ENCODE assay signal across 8 mouse cellular contexts in genomic region chr11:94327693-94328643, GRCm38 (mm10). TPM values are rescaled to one million over a fixed set of nuclear protein-coding genes. Genes with fewer than 3 reads are reported as not detected.
DNase-seq lines count a peak whose midpoint lies in the region; ATAC-seq and TF ChIP-seq lines count a peak whose summit lies in the region.

Ankrd40 (plus strand) TSS chr11:94328001.

- TF ChIP-seq POLR2A in cortical plate, adult 2 months (IDR thresholded peaks at IDR 0.05; ENCODE audit: extremely low read depth, insufficient read depth, low read length), result peak; percentile 92

- peaks cover 16% of the 10 kb centered on the region for H3K4me1 ChIP-seq in cortical plate, adult 2 months (ENCODE audit: control insufficient read depth, insufficient read depth, low read length)

- ATAC-seq in activated CD4-positive, CD25-positive, alpha-beta regulatory T cell, adult 4 months, result peak; percentile 61
- ATAC-seq in megakaryocyte progenitor cell, adult 5-6 weeks (replicated peaks; ENCODE audit: poor library complexity), result peak; percentile 94

- TF ChIP-seq CTCF in cortical plate, adult 2 months (IDR thresholded peaks at IDR 0.05; ENCODE audit: extremely low read depth, insufficient read depth, low read length), result no peak

- DNase-seq in gastrocnemius, postnatal 10 days, result peak; percentile 93
- peak; percentile 92 for DNase-seq in induced T-regulatory cell, adult 2 months (ENCODE audit: low read depth)
- DNase-seq in left cerebral cortex, adult 9 months (ENCODE audit: low spot score in 2 of 2), result peak; percentile 96 to 99
- DNase-seq in right cerebral cortex, postnatal 14 days, result peak; percentile 94
- peak; percentile 89 to 95 for DNase-seq in urinary bladder, postnatal 36 days (ENCODE audit: low spot score in 2 of 2)

- peak within 1 kb of the TSS; percentile 93 for H3K4me3 ChIP-seq in cortical plate, adult 2 months (ENCODE audit: insufficient read depth, low read length)

- H3K27ac ChIP-seq in cortical plate, adult 2 months (ENCODE audit: insufficient read depth, low read length), result peak within 1 kb of the TSS; percentile 98

RNA-seq across cellular contexts. Expression of gene Ankrd40, which starts in this region (rescaled TPM):
- polyA plus RNA-seq in activated CD4-positive, CD25-positive, alpha-beta regulatory T cell, adult 4 months (2017; shearing (Covaris generic)), result 10 to 100 TPM; 11.8 to 13.2 TPM
- 160 and 165 TPM in 2 replicates for polyA plus RNA-seq in cortical plate, adult 2 months (2012; rRNA removed)
- 100 to 1,000 TPM; 135 to 141 TPM for total RNA-seq in gastrocnemius, postnatal 10 days (2021)
- total RNA-seq in megakaryocyte progenitor cell, adult 5-6 weeks (2015), result 18.8 and 21.7 TPM in 2 replicates
- 59.6 and 77.8 TPM in 2 replicates for total RNA-seq in megakaryocyte progenitor cell, adult 5-6 weeks (2017)

Comparison
In these comparisons a context has a peak if more than half of its experiments do, and no peak if none do; other contexts are left out.
1. Peak in every context shown above with its lines: DNase-seq, ATAC-seq, H3K4me3 ChIP-seq and H3K27ac ChIP-seq.
2. RNA of gene Ankrd40 (polyA plus RNA-seq): 160 to 165 TPM in cortical plate, adult 2 months; 11.8 to 13.2 TPM in activated CD4-positive, CD25-positive, alpha-beta regulatory T cell, adult 4 months; every median in the first group is over 10 times any median in the second.